Mouse (Mus musculus) left cerebral cortex, adult 8-10 months (tissue): ENCODE measurements around the gene Fam171a2. TPM values are rescaled to one million over a fixed set of nuclear protein-coding genes. Genes with fewer than 3 reads are reported as not detected.

ENCODE experiments used
- DNase-seq, 2 experiments: peaks; one replicate each; pipeline ENCODE4 v3.0.0; 2022; ENCODE audit warnings: low spot score in 2 of 2
- total RNA-seq, 4 experiments: library from RNA; stranded (reverse); gene quantifications; 2 replicates each; pipeline ENCODE4 v1.2.4; 2022

The Fam171a2 gene
- total RNA-seq, 4 experiments from 2014 or later, result 88.3 to 104 (median 96.8) TPM

GRCm38 (mm10) chr11:102435754-102436470, 11.6 kb downstream of the Fam171a2 start:
- no peak for DNase-seq

GRCm38 (mm10) chr11:102434816-102435705, 12.4 kb downstream of the Fam171a2 start:
- no peak for DNase-seq

GRCm38 (mm10) chr11:102434406-102434805, 13.1 kb downstream of the Fam171a2 start:
- peak; percentile 76 to 77 for DNase-seq

GRCm38 (mm10) chr11:102433866-102434265, 13.6 kb downstream of the Fam171a2 start:
- no peak for DNase-seq

GRCm38 (mm10) chr11:102432896-102433295, 14.6 kb downstream of the Fam171a2 start:
- DNase-seq, result peak in 1 of 2 experiments; percentile 46

- DNase-seq, result no peak
Observed at GRCm38 (mm10) chr11:102432115-102432843, 15.2 kb downstream of the Fam171a2 start.

- DNase-seq, result no peak
Observed at GRCm38 (mm10) chr11:102431728-102432114, 15.8 kb downstream of the Fam171a2 start.

GRCm38 (mm10) chr11:102431018-102431645, 16.4 kb downstream of the Fam171a2 start:
- DNase-seq, result peak; percentile 52 to 64

- peak; percentile 75 to 95 for DNase-seq
Observed at GRCm38 (mm10) chr11:102430121-102431017, 17.1 kb downstream of the Fam171a2 start, which contains the start of gene Grn. TSS of gene Grn (plus strand) at chr11:102430315.

GRCm38 (mm10) chr11:102429551-102429950, 17.9 kb downstream of the Fam171a2 start:
- no peak for DNase-seq

GRCm38 (mm10) chr11:102428981-102429540, 18.4 kb downstream of the Fam171a2 start:
- DNase-seq, result no peak

- no peak for DNase-seq
Observed at GRCm38 (mm10) chr11:102425555-102426316, 21.7 kb downstream of the Fam171a2 start.

GRCm38 (mm10) chr11:102424666-102425065, 22.8 kb downstream of the Fam171a2 start:
- DNase-seq, result no peak

GRCm38 (mm10) chr11:102421559-102421958, 25.9 kb downstream of the Fam171a2 start:
- no peak for DNase-seq

- no peak for DNase-seq
Observed at GRCm38 (mm10) chr11:102418887-102419286, 28.6 kb downstream of the Fam171a2 start.

- no peak for DNase-seq
Observed at GRCm38 (mm10) chr11:102417160-102417559, 30.3 kb downstream of the Fam171a2 start.

GRCm38 (mm10) chr11:102415034-102415802, 32.3 kb downstream of the Fam171a2 start:
- DNase-seq, result no peak

- DNase-seq, result no peak
Observed at GRCm38 (mm10) chr11:102413059-102413458, 34.4 kb downstream of the Fam171a2 start.
